Mouse (Mus musculus): ENCODE measurements around the gene Lrrc17.
"Not testable (repeated sequence)": the region's sequence is repeated elsewhere in the genome, so short reads cannot be mapped to it uniquely, and the experiment has no call there.

Lrrc17 gene

GRCm38 (mm10) chr5:21608311-21609304, 65.2 kb downstream of the Lrrc17 start:
- no peak for DNase-seq

GRCm38 (mm10) chr5:21610996-21611395, 67.6 kb downstream of the Lrrc17 start:
- no peak for DNase-seq

- not testable (repeated sequence) for DNase-seq
These were observed 70.9 kb downstream of the Lrrc17 start for GRCm38 (mm10) chr5:21614299-21614698.

DNA sequence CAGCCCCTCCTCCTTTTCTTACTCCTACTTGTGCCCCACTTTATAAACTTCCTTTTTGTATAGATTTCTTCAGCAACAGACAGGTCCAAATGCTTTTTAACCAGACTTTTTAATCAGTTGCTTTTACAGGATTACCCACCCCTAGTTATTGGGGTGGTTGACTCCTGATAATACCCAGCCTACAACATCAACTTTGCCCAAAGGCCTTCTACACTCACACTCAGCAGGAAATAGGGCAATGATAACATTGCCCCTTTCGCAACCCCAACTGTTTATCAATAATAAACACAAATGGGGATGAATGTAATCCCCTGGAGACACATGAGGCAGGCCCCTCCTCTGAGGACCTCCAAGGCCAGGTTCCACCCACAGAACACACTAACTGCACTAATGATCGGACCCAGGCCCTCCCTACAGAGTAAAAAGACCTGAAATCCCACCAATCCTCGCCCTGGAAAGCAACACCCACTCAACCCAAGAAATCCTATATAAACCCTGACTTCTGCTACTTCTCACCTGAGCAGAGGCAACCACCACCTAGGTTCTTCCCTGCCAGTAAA, 73.2 kb downstream of the Lrrc17 start:
- no peak for DNase-seq

All from lung, postnatal 36 days (tissue).